Mouse (Mus musculus) midbrain, postnatal 0 days (tissue): ENCODE results near the gene Anapc1. TPM values are rescaled to one million over a fixed set of nuclear protein-coding genes. Genes with fewer than 3 reads are reported as not detected.
A peak's percentile ranks its signal among the peaks of the same experiment; 100 is the strongest.
"Not testable (repeated sequence)": the region's sequence is repeated elsewhere in the genome, so short reads cannot be mapped to it uniquely, and the experiment has no call there.

Experiments
- ATAC-seq: fragments of 200-750 bp; cut with Nextera tagmentation; 2 replicates; pipeline ENCODE4 v1.8.0; 2017; ENCODE audit warnings: moderate number of reproducible peaks, mild to moderate bottlenecking, moderate TSS enrichment, moderate library complexity; ENCODE audit not compliant: low FRiP score
- DNase-seq: peaks from one replicate; pipeline ENCODE4 v3.0.0-alpha.2; 2015; ENCODE audit warnings: low spot score
- H3K27ac ChIP-seq: fragments of 300-500 bp; sonication (generic); 2 replicates; pipeline ENCODE4 v1.5.1; 2014; ENCODE audit warnings: low read depth, mild to moderate bottlenecking, low read length, mixed read lengths
- H3K27me3 ChIP-seq: fragments of 300-500 bp; sonication (generic); 2 replicates; pipeline ENCODE4 v1.6.1; 2014; ENCODE audit warnings: low read length, control low read depth, mixed read lengths; ENCODE audit not compliant: insufficient read depth
- H3K36me3 ChIP-seq: fragments of 300-500 bp; sonication (generic); 2 replicates; pipeline ENCODE4 v1.6.1; 2014; ENCODE audit warnings: low read length, control low read depth, mixed read lengths; ENCODE audit not compliant: insufficient read depth
- H3K4me1 ChIP-seq: fragments of 300-500 bp; sonication (generic); 2 replicates; pipeline ENCODE4 v1.6.1; 2014; ENCODE audit warnings: mild to moderate bottlenecking, control low read depth, antibody characterized with exemption, low read length, mixed read lengths; ENCODE audit not compliant: insufficient read depth
- H3K4me2 ChIP-seq: fragments of 300-500 bp; sonication (generic); 2 replicates; pipeline ENCODE4 v1.6.1; 2014; ENCODE audit warnings: low read depth, mild to moderate bottlenecking, low read length, mixed read lengths; ENCODE audit not compliant: poor library complexity, severe bottlenecking
- H3K4me3 ChIP-seq: fragments of 300-500 bp; sonication (generic); 2 replicates; pipeline ENCODE4 v1.5.1; 2014; ENCODE audit warnings: low read depth, mild to moderate bottlenecking, low read length, moderate library complexity
- H3K9ac ChIP-seq: fragments of 300-500 bp; sonication (generic); replicated peaks from 2 replicates; pipeline ENCODE4 v1.6.1; 2014; ENCODE audit warnings: mild to moderate bottlenecking, low read length, moderate library complexity, mixed read lengths; ENCODE audit not compliant: poor library complexity, severe bottlenecking
- H3K9me3 ChIP-seq: fragments of 300-500 bp; sonication (generic); 2 replicates; pipeline ENCODE4 v1.6.1; 2016; ENCODE audit warnings: low read length, control low read depth
- CTCF ChIP-seq: IDR thresholded peaks from 2 replicates; pipeline ENCODE4 v1.5.1; 2016; ENCODE audit warnings: antibody characterized with exemption, mild to moderate bottlenecking
- WGBS: fragments of 180-500 bp; shearing (Covaris S2); extraction: QIAGEN DNeasy Blood & Tissue Kit; methylation state at CpG from one replicate; pipeline ENCODE4 v1.1.7; 2014; 5-methylcytosine and 5-hydroxymethylcytosine counted together
- polyA plus RNA-seq: library from polyadenylated mRNA; unstranded; fragments of >200 nt; fragmentation: Nextera tagmentation; extraction: Ambion mirVana; gene quantifications from 2 replicates; pipeline ENCODE4 v1.2.1, GENCODE M21; 2015
- total RNA-seq: library from RNA; depleted of rRNA; stranded (reverse); fragments of >200 nt; gene quantifications from 2 replicates; pipeline ENCODE4 v1.2.3, GENCODE M21; 2014

The Anapc1 gene
- total and polyA plus RNA-seq, 2 experiments from 2014 or later: 25.3 to 65.2 TPM

- Histone ChIP-seq H3K4me3 (no peak overlapping the region), H3K36me3 (no peaks in the 10 kb centered on the region), H3K27me3 (0 out of 2 replicates have a peak, but pooled peaks cover 12% of the 10 kb centered on the region), H3K4me2 (no peak overlapping the region), H3K4me1 (0 out of 2 replicates have a peak, but pooled peaks cover 4% of the 10 kb centered on the region), H3K9me3 (no peaks in the 10 kb centered on the region), H3K27ac (no peak overlapping the region), H3K9ac (no peak overlapping the region)
- ATAC-seq (no peak), DNase-seq (no peak)
- no peak for TF ChIP-seq CTCF
- 81% methylated on average over 3 of the region's 3 CpGs for WGBS
Observed at GRCm38 (mm10) chr2:128696426-128696825, 9.2 kb upstream of the Anapc1 start.

DNA sequence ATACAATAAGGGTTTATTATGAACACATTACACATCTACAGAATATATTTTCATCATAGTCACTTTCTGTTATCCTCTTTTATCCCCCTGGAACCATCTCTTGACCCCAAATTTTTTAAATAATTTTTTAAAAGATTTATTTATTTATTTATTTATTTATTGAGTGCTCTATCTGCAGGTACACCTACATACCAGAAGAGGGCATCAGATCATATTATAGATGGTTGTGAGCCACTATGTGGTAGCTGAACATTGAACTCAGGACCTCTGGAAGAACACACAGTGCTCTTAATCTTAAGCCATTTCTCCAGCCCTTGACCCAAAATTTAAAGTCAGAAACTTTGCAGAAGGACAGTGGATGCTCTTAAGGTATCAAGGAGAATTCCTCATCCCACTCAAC is 7.4 kb upstream of the Anapc1 start:
- ATAC-seq: no peak

GRCm38 (mm10) chr2:128693828-128694227 is 6.6 kb upstream of the Anapc1 start:
- H3K4me2 ChIP-seq, H3K4me3 ChIP-seq, H3K9ac ChIP-seq, ATAC-seq, H3K27ac ChIP-seq, H3K4me1 ChIP-seq, H3K36me3 ChIP-seq, H3K9me3 ChIP-seq, DNase-seq: not testable (repeated sequence)
- 0 out of 2 replicates have a peak, but pooled peaks cover 11% of the 10 kb centered on the region for H3K27me3 ChIP-seq
- 89% methylated on average over 2 of the region's 3 CpGs for WGBS

More for the DNA sequence above, 7.4 kb upstream of the Anapc1 start:
- Histone ChIP-seq H3K4me2 (no peak overlapping the region), H3K4me1 (0 out of 2 replicates have a peak, but pooled peaks cover 4% of the 10 kb centered on the region), H3K36me3 (no peaks in the 10 kb centered on the region), H3K9ac (no peak overlapping the region), H3K27ac (no peak overlapping the region), H3K27me3 (0 out of 2 replicates have a peak, but pooled peaks cover 12% of the 10 kb centered on the region), H3K4me3 (no peak overlapping the region), H3K9me3 (no peaks in the 10 kb centered on the region)
- TF ChIP-seq CTCF: peak; percentile 48
- DNase-seq: no peak

GRCm38 (mm10) chr2:128693236-128693635 is 6.0 kb upstream of the Anapc1 start:
- ATAC-seq (no peak), DNase-seq (no peak)
- H3K4me3 ChIP-seq: no peak overlapping the region
- H3K4me2 ChIP-seq: no peak overlapping the region
- no peaks in the 10 kb centered on the region for H3K36me3 ChIP-seq
- TF ChIP-seq CTCF: no peak
- 0 out of 2 replicates have a peak, but pooled peaks cover 4% of the 10 kb centered on the region for H3K4me1 ChIP-seq
- no peak overlapping the region for H3K9ac ChIP-seq
- no peaks in the 10 kb centered on the region for H3K9me3 ChIP-seq
- 77% methylated on average over 4 of the region's 4 CpGs for WGBS
- H3K27ac ChIP-seq: no peak overlapping the region
- H3K27me3 ChIP-seq: 0 out of 2 replicates have a peak, but pooled peaks cover 8% of the 10 kb centered on the region

- TF ChIP-seq CTCF: no peak
Observed at GRCm38 (mm10) chr2:128692771-128693170, 5.6 kb upstream of the Anapc1 start.

GRCm38 (mm10) chr2:128692336-128692735 is 5.1 kb upstream of the Anapc1 start:
- Histone ChIP-seq H3K4me2 (no peak overlapping the region), H3K27me3 (0 out of 2 replicates have a peak, but pooled peaks cover 8% of the 10 kb centered on the region), H3K4me3 (no peak overlapping the region), H3K9ac (no peak overlapping the region), H3K27ac (no peak overlapping the region), H3K9me3 (no peaks in the 10 kb centered on the region), H3K4me1 (peaks cover 5% of the 10 kb centered on the region; the same call in 1 of the 2 replicates), H3K36me3 (no peaks in the 10 kb centered on the region)
- ATAC-seq (no peak), DNase-seq (no peak)
- WGBS: 78% methylated on average over 14 of the region's 14 CpGs
- no peak for TF ChIP-seq CTCF

More at GRCm38 (mm10) chr2:128692771-128693170, 5.6 kb upstream of the Anapc1 start:
- no peak for ATAC-seq
- peaks cover 4% of the 10 kb centered on the region; the same call in 1 of the 2 replicates for H3K4me1 ChIP-seq
- H3K9ac ChIP-seq: no peak overlapping the region
- H3K4me2 ChIP-seq: no peak overlapping the region
- no peak overlapping the region for H3K4me3 ChIP-seq
- H3K9me3 ChIP-seq: no peaks in the 10 kb centered on the region
- no peak overlapping the region for H3K27ac ChIP-seq
- H3K36me3 ChIP-seq: no peaks in the 10 kb centered on the region
- 0 out of 2 replicates have a peak, but pooled peaks cover 8% of the 10 kb centered on the region for H3K27me3 ChIP-seq
- 90% methylated on average over 10 of the region's 10 CpGs for WGBS
- no peak for DNase-seq
